Mouse (Mus musculus): ENCODE measurements around the gene C330007P06Rik.

- TF ChIP-seq POLR2A (IDR thresholded peaks at IDR 0.05; ENCODE audit: insufficient read depth, low read depth, low read length) (no peak), CTCF (IDR thresholded peaks at IDR 0.05) (no peak)
Measured at GRCm38 (mm10) chrX:36816953-36817441, 56.9 kb downstream of the C330007P06Rik start.
